Mouse (Mus musculus) ES-Bruce4 (cell line): Measurements from ENCODE around the gene Olfr814.
"Not testable (repeated sequence)": the region's sequence is repeated elsewhere in the genome, so short reads cannot be mapped to it uniquely, and the experiment has no call there.

Experiments
- CTCF ChIP-seq: IDR thresholded peaks from one replicate; pipeline ENCODE4 v1.8.1; 2011; ENCODE audit warnings: low read depth, low read length
- EP300 ChIP-seq: IDR thresholded peaks from 2 replicates; pipeline ENCODE4 v1.6.1; 2011; ENCODE audit warnings: low read depth, low read length; ENCODE audit not compliant: insufficient read depth

- not testable (repeated sequence) for TF ChIP-seq EP300, CTCF
Observed at GRCm38 (mm10) chr10:129905767-129906166, 26.1 kb upstream of the Olfr814 start, which contains the start of gene Olfr815.
